Mouse (Mus musculus) liver (tissue): ENCODE measurements around the gene Ralb.

Experiments used
- DNase-seq: peaks from one replicate; pipeline ENCODE4 v3.0.0-alpha.2; 2020; ENCODE audit warnings: mixed read lengths

The Ralb gene

DNA sequence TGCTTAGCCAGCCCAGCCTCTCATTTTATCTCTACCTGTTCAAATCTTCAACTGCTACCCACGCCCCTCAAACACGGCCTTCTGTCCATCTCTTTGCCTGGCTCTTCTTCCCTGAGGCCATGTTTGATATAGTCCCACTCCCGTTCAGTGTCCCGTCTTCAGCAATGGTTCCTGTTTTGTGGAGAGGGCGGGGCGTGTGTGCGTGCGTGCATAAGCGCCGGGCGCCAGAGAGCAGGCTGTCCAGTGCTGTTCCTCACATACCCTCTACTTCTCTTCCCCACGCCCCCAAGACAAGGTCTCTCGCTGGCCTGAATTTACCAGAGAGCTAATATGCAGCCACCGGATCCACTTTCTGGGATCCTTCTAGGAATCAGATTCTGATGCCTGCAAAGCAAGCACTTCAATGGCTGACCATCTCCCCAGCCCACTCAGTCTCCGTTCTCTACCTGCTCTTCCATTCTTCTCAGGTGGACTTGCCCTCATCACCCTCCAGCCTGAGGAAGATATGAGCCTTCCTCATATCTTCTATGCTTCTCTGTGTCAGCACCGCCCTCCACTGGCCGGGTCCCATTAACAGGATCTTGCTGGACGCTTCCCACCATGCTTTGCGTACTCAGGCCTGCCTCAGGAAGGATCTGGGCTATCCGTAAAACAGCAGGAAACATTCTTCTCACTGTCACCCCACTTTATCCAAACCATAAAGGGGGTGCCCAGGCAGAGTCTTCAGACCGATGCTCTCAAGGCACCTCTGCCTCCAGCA, 60.8 kb downstream of the Ralb start:
- no peak for DNase-seq

DNA sequence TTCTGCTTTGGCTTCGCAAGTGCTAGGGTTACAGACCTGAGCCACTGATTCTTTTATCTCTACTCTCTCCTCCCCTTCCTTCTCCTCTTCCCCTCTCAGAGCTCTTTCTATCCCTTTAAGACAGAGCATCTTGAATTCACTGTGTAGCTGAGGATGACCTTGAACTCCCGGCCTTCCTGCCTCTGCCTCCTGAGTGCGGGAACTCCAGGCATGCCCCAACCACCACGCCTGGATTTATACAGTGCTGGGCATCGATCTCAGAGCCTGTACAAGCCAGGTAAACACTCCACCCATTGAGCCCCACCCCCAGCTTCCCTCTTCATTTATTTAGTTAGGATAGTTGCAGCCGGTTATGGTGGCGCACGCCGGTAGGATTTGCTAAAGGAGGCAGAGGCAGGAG, 61.7 kb downstream of the Ralb start:
- no peak for DNase-seq

DNA sequence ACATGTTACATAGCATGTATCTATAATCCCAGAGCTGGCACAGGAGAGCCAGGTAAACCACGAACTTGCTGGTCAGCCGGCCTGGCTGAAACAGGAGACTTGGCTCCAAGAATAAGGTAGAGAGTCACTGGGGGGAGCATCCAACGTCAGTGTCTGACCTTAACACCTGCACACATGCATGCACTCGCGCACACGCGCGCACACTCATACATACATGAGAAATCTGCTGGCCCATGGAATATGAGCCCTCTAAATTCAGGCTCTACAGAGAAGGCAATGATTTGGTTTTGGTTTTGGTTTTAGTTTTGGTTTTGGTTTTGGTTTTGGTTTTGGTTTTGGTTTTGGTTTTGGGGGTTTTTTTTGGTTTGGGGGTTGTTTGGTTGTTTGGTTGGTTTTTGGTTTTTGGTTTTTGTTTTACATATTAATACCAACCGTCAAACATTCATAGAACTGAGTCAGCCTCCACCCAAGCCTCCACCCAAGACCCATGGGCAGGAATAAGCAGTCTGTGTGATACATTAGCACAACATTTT, 66.4 kb downstream of the Ralb start:
- DNase-seq: no peak

DNA sequence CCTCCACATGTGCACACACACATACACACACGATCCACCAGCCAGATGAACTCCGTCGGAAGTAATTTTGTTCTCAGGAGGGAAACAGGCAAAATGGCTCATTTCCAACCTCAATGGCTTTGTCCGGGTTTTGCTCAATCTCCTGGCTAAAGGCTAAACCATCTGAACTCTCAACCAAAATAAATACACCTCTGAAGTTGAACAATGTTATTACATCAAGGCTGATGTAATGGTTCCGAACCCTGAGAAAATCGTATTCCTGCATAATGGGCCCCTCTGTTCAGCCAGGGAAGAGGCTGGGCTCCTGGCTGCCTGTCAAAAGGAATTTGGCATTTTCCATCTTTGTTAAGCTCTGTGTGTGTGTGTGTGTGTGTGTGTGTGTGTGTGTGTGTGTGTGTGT, 67.2 kb downstream of the Ralb start:
- no peak for DNase-seq

DNA sequence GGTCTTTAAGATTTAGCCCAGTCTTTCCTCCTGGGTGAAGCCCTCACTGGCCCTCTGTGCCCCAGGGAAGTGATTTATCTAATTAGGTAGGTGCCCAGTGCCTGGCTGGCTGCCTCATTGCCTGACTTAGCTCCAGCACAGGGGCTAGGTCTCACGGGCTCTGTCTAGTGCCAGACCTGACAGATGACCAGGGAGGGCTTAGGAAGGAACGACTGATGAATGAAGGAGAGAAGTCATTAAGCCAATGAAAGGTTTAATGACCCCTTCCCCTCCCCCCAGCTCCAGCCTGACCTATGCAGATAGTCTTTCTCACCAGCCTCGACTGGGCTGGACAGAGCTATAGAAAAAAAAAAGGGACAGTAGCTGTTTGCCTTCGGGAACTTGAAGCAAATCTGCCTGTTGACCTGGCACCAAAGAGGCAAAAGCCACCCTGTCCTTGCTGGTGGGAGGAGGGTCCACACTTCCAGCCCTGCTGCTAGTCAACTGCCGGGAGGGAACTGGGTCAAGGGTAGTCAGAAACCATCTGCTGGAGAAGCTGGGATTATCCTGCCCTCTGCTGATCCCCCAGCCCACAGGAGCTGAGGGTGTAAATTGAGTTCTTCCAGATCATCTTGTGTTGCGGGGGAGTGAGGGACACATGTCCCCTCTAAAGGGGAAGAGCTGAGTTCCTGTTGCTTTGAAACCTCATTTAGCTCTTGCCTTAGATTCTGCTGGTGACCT, 80.3 kb downstream of the Ralb start:
- no peak for DNase-seq

DNA sequence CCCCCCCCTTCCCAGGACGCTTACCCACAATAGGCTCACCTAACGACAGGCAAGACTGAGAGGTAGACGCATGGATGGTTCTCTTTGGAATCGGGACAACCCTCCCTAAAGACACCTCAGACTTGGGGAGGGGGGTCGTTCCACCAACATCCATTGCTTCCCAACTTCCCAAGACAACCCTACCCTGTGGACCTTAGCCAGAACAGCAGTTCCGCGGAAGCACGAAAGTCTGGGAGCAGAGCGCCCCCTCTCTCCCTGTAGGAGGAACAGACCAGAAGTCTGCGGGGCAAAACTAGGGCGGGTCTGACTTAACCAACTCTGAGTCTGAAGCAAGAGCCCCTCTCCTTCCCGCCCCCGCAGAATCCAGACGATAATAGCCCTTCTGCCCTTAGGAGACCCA, 81.1 kb downstream of the Ralb start:
- DNase-seq: peak; percentile 24

DNA sequence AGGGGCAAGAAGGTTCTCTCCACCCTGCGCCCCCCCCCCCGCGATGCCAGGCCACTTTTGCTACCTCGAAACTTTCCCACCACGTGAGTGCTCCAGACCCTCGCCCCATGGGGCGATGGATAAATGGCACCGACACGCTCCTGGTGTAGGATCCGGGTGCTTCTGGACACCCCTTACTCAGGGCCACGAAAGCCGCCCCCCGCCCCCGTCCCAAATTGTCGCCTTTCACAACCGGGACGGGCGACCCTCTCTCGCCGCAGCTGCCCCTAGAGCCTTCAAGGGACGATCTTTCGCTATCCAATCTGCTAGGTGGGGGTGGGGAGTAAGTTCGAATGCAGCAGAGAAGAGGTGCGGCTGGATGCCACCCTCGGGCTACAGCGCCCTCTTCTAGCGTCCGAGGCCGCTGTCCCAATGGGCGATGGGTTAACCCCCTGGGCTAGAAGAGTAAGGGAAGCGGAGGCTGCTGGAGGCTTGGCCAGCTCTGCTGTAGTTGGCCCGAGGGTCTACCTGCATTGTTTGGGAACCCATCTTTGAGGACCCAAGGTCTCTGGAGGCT, 82.1 kb downstream of the Ralb start:
- DNase-seq: no peak

DNA sequence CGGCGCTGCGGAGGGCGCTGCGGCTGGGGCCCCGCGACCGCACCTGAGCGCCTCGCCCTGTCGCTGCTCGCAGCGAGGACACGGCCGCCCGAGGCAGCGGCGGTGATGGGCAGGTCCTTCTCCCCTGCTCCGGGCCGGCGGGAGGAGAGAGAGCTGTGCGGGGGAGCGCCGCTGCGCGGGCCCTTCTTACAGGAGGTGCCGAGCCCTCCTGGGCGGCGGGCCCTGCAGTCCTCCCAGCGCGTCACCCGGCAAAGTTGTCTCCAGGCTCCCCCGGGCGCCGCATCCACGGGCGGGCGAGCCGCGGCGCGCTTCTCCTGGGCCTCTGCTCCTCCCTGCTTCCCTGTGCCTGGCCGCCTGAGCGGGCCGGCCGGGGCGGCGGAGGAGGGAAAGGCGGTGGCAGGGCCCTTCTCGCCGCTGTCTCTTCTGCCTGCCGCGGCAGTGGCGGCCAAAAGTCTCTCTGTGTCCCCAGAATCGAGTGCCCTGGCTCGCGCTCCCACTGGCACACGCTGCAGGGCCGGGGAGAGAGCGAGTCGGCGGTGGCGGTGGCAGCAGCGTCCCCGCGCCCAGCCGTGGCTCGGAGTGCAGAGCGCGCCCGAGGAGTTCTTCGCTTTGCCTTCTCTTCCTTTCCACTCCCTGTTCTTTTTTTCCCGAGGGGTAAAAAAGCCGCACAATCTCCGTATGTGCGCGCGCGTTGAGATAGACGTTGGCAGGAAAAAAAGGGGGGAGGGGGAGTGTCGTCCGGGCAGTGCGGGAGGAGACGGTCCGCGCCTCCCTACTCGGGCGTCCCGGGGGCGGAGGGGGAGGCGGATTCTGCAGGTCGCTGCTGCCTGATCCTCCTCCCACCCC, 82.8 kb downstream of the Ralb start, which contains the start of gene Inhbb:
Gene Inhbb, minus strand, starts transcription at position 673 of the 846 bp plus-strand sequence.
- DNase-seq: peak; percentile 11

DNA sequence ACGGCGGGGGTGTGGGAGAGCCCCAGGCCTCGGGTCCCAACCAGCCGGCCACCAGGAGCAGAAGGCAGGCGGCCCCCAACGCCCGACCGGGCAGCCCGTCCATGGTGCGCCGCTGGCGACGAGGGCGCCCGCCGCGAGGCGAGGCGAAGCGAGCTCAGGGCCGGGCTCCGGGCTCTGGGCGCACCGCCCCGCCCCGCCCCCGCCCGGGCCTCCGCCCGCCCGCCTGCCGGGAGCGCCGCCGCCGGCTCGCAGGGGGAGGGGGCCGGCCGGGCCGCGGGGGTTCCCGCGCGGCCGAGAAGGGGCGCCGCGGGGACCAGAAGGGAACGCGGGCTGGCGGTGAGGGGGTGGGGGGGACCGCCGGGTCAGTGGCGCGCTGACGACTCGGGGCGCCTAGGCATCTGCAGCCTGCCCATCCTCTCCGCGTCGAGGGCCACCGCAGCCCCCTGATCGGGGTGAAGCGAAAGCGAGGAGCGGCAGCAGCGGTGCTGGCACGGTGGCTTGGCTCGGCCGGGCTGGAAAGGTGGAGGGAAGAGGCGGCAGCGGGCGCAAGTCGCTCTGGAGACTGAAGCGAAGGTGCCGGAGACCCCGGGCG, 83.5 kb downstream of the Ralb start:
- DNase-seq: peak; percentile 27
